Mouse (Mus musculus) neural tube, embryonic 13.5 days (tissue): ENCODE measurements around the gene Marf1. TPM values are rescaled to one million over a fixed set of nuclear protein-coding genes. Genes with fewer than 3 reads are reported as not detected.
"Not testable (repeated sequence)": the region's sequence is repeated elsewhere in the genome, so short reads cannot be mapped to it uniquely, and the experiment has no call there.

ENCODE experiments used
- ATAC-seq: fragments of 200-750 bp; cut with Nextera tagmentation; 2 replicates; pipeline ENCODE4 v1.8.0; 2017; ENCODE audit warnings: low read depth, mild to moderate bottlenecking, moderate TSS enrichment, moderate library complexity
- H3K27ac ChIP-seq: fragments of 300-500 bp; sonication (generic); replicated peaks from 2 replicates; pipeline ENCODE4 v1.5.1; 2015; ENCODE audit warnings: moderate library complexity, mild to moderate bottlenecking, inconsistent platforms
- H3K27me3 ChIP-seq: fragments of 300-500 bp; sonication (generic); 2 replicates; pipeline ENCODE4 v1.6.1; 2015; ENCODE audit warnings: mild to moderate bottlenecking, inconsistent platforms
- H3K36me3 ChIP-seq: fragments of 300-500 bp; sonication (generic); 2 replicates; pipeline ENCODE4 v1.6.1; 2015; ENCODE audit warnings: mild to moderate bottlenecking, inconsistent platforms
- H3K4me1 ChIP-seq: fragments of 300-500 bp; sonication (generic); replicated peaks from 2 replicates; pipeline ENCODE4 v1.6.1; 2015; ENCODE audit warnings: inconsistent platforms
- H3K4me2 ChIP-seq: fragments of 300-500 bp; sonication (generic); 2 replicates; pipeline ENCODE4 v1.6.1; 2015; ENCODE audit warnings: inconsistent platforms, mild to moderate bottlenecking, moderate library complexity
- H3K4me3 ChIP-seq: fragments of 300-500 bp; sonication (generic); 2 replicates; pipeline ENCODE4 v1.5.1; 2015; ENCODE audit warnings: mild to moderate bottlenecking, inconsistent platforms
- H3K9ac ChIP-seq: fragments of 300-500 bp; sonication (generic); 2 replicates; pipeline ENCODE4 v1.6.1; 2015; ENCODE audit warnings: moderate library complexity, mild to moderate bottlenecking, inconsistent platforms
- H3K9me3 ChIP-seq: fragments of 300-500 bp; sonication (generic); 2 replicates; pipeline ENCODE4 v1.6.1; 2016; ENCODE audit warnings: inconsistent platforms
- WGBS: fragments of 180-500 bp; shearing (Covaris S2); methylation state at CpG from one replicate; pipeline ENCODE4 v1.1.7; 2015; 5-methylcytosine and 5-hydroxymethylcytosine counted together
- microRNA counts: library from miRNA; unstranded; fragments of <30 nt; microRNA quantifications from one replicate; lab custom pipeline; 2016
- microRNA-seq: library from miRNA; unstranded; fragments of <30 nt; microRNA quantifications from one replicate; pipeline ENCODE4, GENCODE M21; 2016
- polyA plus RNA-seq: library from polyadenylated mRNA; unstranded; fragments of >200 nt; fragmentation: Nextera tagmentation; extraction: Ambion mirVana; gene quantifications from 2 replicates; pipeline ENCODE4 v1.2.1, GENCODE M21; 2015

Marf1 gene
- polyA plus RNA-seq, 1 experiment from 2014 or later: 16.0 TPM

DNA sequence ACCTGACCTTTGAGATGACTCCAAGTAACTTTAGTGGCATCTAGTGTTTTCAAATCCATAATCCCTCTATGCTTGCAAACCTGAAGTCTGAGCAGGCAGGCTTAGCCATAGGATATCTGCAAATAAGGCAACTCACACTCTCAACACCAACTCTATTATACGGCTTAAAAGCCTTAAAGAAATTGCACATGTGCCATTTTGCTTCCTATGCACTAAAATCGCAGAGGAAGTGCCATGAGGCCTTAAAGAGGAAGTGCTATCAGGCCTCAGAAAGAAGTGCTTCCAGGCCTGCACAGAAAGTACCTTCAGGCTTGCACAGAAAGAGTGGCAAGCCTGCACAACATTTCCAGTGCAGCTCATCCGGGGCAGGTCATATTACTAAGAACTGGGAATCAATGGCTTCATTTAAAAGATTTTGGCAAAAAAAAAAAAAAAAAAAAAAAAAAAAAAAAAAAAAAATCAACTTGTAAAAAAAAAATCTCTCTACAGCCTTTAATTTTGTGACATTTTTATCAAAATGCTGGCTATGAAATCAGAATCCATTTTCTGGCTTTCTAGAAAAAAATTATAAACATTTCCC, 53.4 kb downstream of the Marf1 start:
- Histone ChIP-seq H3K4me1 (no peaks in the 10 kb centered on the region), H3K9ac (no peak overlapping the region), H3K4me2 (no peak overlapping the region), H3K9me3 (no peaks in the 10 kb centered on the region), H3K27ac (no peak overlapping the region), H3K4me3 (no peak overlapping the region), H3K27me3 (no peaks in the 10 kb centered on the region), H3K36me3 (peaks cover 60% of the 10 kb centered on the region)
- ATAC-seq: no peak
- 81% methylated on average over 3 of the region's 3 CpGs for WGBS

DNA sequence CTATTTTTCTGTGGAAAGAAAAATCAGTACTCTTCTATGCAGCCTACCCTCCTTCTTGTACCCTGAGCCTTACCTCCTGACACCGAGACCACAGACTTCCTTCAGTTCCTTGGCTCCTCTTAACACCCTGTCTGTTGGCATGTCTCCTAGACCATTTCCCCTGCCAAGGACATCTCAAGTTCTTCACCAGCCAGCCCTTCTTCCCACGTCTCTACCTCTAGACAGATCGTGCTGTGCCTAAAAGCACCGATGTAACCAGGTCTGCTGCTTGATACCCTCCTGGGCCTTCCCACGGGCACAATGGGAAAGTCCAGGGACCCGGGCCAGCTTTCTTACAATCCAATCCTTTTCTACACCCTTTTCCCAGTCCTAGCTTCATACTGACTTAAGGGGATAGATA, 57.3 kb downstream of the Marf1 start:
- Histone ChIP-seq H3K4me2 (no peak overlapping the region), H3K27me3 (no peaks in the 10 kb centered on the region), H3K9ac (no peak overlapping the region), H3K4me3 (no peak overlapping the region), H3K4me1 (no peaks in the 10 kb centered on the region), H3K27ac (no peak overlapping the region), H3K36me3 (peaks cover 33% of the 10 kb centered on the region), H3K9me3 (no peaks in the 10 kb centered on the region)
- no peak for ATAC-seq
- 89% methylated on average over 6 of the region's 6 CpGs for WGBS

DNA sequence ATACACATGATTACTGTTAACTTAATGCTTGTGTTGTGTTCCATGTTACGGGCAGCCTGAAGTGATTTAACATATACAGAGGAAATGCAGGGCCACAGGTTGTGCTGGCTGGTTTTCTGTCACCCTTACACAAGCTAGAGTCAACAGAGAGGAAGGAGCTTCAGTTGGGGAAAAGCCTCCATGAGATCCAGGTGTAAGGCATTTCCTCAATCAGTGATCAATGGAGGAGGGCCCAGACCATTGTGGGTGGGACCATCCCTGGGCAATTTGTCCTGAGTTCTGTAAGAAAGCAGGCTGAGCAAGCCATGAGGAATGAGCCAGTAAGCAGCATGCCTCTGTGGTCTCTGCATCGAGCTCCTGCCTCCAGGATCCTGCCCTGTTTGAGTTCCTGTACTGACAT, 71.4 kb downstream of the Marf1 start:
- no peaks in the 10 kb centered on the region for H3K27me3 ChIP-seq
- WGBS: 81% methylated on average over 2 of the region's 2 CpGs
- ATAC-seq: no peak
- no peak overlapping the region for H3K4me2 ChIP-seq
- no peaks in the 10 kb centered on the region for H3K4me1 ChIP-seq
- no peak overlapping the region for H3K4me3 ChIP-seq
- no peak overlapping the region for H3K27ac ChIP-seq
- peaks cover 37% of the 10 kb centered on the region for H3K36me3 ChIP-seq
- no peaks in the 10 kb centered on the region for H3K9me3 ChIP-seq
- no peak overlapping the region for H3K9ac ChIP-seq

DNA sequence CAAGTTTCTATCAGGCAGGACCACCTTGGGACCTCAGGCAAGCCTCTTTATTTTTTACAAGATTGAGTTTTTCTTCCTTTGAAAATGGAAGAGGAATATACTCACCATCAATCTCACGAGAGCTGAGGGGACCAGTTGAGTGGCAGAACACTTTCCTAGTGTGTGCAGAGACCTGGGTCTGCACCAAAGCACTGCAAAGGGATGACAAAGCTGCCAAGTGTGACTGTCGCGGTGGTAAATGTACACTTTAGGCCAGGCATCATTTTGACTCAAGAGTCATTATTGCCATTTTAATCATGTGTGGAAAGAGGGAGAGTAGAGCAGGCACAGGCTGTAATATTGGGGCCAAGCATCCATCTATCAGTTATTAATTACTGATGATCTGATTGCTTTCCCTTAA, 73.9 kb downstream of the Marf1 start:
- H3K9me3 ChIP-seq: no peaks in the 10 kb centered on the region
- H3K4me1 ChIP-seq: no peaks in the 10 kb centered on the region
- H3K9ac ChIP-seq: no peak overlapping the region
- 84% methylated on average over 3 of the region's 3 CpGs for WGBS
- no peak for ATAC-seq
- peaks cover 24% of the 10 kb centered on the region for H3K36me3 ChIP-seq
- H3K27me3 ChIP-seq: no peaks in the 10 kb centered on the region
- no peak overlapping the region for H3K4me3 ChIP-seq
- H3K27ac ChIP-seq: no peak overlapping the region
- H3K4me2 ChIP-seq: no peak overlapping the region

DNA sequence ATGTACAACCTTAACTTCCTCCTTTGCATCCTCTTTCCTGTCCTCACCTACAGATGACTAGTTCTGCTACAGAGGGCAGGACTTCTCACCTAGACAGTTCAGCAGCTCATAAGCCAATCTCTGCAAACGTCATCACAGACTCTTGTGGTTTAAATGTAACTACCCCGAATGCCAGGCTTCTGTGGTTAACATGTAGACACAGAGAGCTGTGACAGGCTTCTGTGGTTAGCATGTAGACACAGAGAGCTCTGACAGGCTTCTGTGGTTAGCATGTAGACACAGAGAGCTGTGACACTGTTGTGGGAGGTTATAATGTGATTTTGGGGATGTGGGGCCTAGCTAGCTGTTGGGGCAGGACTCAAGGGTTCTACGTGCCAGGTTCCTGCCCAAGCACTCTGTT, 74.9 kb downstream of the Marf1 start:
- 78% methylated on average over 3 of the region's 3 CpGs for WGBS
- ATAC-seq: no peak
- no peaks in the 10 kb centered on the region for H3K27me3 ChIP-seq
- no peaks in the 10 kb centered on the region for H3K4me1 ChIP-seq
- no peak overlapping the region for H3K27ac ChIP-seq
- H3K9ac ChIP-seq: no peak overlapping the region
- H3K36me3 ChIP-seq: peaks cover 14% of the 10 kb centered on the region
- no peak overlapping the region for H3K4me2 ChIP-seq
- H3K4me3 ChIP-seq: no peak overlapping the region
- H3K9me3 ChIP-seq: no peaks in the 10 kb centered on the region

DNA sequence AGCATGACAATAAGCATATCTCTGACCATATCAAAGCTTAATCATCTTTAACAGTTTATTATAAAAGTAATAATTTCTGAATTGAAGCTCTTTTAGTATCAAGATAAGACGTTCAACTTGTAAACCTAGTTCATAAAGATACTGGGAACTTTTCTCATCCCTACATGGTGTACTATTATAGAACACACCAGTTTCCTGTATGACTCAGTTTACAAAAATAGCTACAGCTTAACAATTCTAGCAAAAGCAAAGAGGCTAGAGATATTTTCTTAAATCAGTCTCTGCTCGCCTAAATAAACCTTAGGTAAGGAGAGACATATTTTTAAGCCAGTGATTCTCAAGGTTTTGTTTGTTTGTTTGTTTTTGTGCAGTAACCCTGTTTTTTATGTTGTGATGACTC, 80.2 kb downstream of the Marf1 start:
- Histone ChIP-seq H3K27me3 (no peaks in the 10 kb centered on the region), H3K4me1 (no peaks in the 10 kb centered on the region), H3K4me3 (no peak overlapping the region), H3K9me3 (0 out of 2 replicates have a peak, but pooled peaks cover 5% of the 10 kb centered on the region), H3K4me2 (no peak overlapping the region), H3K27ac (no peak overlapping the region), H3K36me3 (no peaks in the 10 kb centered on the region), H3K9ac (no peak overlapping the region)
- ATAC-seq: no peak
- WGBS: 85% methylated on average over 2 of the region's 2 CpGs

DNA sequence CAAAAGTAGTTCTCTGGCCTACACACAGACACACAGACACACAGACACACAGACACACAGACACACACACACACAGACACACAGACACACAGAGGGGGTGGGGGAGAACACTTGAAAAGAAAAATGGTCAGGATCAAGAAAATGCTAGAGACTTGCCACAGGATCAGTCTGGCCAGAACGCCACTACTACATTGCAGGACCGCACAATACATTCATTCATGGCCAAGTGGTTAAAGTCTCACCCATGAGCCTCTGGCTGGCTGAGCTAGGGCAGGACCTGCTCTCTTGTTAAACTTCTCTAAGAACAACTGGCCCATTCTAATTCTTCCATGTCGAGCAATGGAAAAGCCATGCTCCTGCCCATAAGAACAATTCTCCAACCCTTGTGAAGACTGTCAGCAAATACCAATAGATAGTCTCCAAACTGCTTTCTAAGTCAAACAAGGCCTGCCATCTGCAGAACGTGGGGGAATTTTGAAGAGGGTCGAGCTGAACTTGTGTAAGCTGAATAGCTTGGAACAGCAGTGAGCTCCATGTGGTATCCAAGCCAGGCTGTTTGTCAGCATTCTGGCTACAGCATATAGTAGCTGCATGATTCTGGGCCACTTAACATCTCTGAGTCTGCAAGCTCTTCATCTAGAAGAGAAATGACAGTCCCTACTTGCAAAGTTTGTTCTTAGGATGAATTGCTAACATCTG, 92.5 kb downstream of the Marf1 start:
- H3K4me1 ChIP-seq: no peaks in the 10 kb centered on the region
- H3K9ac ChIP-seq: no peak overlapping the region
- no peak overlapping the region for H3K27ac ChIP-seq
- 75% methylated on average over 5 of the region's 5 CpGs for WGBS
- no peak overlapping the region for H3K4me3 ChIP-seq
- no peaks in the 10 kb centered on the region for H3K9me3 ChIP-seq
- peaks cover 8% of the 10 kb centered on the region; the same call in 1 of the 2 replicates for H3K36me3 ChIP-seq
- H3K4me2 ChIP-seq: no peak overlapping the region
- no peak for ATAC-seq
- no peaks in the 10 kb centered on the region for H3K27me3 ChIP-seq

DNA sequence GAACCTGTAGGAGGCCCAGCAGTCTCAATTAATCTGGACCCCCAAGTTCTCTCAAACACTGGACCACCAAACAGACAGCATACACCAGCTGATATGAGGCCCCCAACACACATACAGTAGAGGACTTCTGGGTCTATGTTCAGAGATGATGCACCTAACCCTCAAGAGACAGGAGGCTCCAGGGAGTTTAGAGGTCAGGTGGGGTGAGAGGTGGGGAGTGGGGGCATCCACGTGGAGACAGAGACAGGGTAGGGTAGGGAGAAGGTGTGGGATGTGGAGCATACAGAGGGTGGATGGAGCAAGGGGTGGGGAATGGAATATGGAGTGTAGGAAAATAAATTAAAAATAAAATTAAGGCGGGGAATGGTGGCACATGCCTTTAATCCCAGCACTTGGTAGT, 94.5 kb downstream of the Marf1 start:
- H3K4me1 ChIP-seq, ATAC-seq, H3K9ac ChIP-seq, H3K27me3 ChIP-seq, H3K36me3 ChIP-seq, H3K4me3 ChIP-seq, H3K27ac ChIP-seq, H3K4me2 ChIP-seq, H3K9me3 ChIP-seq: not testable (repeated sequence)
- 81% methylated on average over 2 of the region's 2 CpGs for WGBS

DNA sequence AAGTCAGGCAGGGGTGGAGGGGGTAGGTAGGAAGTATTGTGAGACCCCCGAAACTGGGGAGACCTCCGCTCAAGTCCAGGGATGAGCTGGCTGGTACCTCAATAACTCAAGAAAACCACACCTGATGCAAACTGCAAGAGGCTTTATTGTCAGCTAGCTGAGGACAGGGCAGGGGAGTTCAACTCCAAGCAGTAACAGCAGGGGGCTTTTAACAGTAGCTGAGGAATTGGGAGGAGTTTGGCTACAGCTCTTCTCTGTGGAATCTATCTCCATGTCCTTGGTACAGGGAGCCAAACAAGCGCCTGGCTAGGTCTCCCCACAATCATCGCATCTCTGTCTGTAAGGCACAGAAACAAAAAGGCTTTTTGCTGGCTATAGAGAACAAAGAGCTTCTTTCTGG, 96.6 kb downstream of the Marf1 start:
- WGBS: 81% methylated on average over 4 of the region's 4 CpGs
- not testable (repeated sequence) for H3K36me3 ChIP-seq, H3K4me1 ChIP-seq, H3K4me3 ChIP-seq, H3K9ac ChIP-seq, H3K27me3 ChIP-seq, ATAC-seq, H3K27ac ChIP-seq, H3K4me2 ChIP-seq, H3K9me3 ChIP-seq

DNA sequence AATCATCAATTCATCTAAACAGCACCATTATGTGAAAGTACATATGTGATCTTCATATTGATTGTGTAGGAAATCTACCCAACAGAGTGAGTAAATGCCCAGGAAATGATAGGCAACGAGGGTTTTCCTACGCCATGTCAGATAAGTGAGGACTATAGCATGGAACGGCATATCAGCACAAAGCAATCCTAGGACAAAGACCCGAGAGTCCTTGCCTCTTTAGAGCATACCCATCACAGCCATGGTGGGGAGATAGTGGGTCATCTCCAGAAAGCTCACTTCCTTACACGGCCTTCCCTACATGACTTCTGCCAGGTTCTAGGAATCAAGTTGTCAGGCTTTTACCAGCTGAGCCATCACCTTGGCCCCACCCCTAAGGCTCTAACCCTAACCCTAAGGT, 103.3 kb downstream of the Marf1 start:
- Histone ChIP-seq H3K36me3 (no peaks in the 10 kb centered on the region; the same call in 1 of the 2 replicates), H3K27me3 (no peaks in the 10 kb centered on the region), H3K4me1 (peaks cover 11% of the 10 kb centered on the region), H3K9me3 (no peaks in the 10 kb centered on the region), H3K4me2 (no peak overlapping the region), H3K9ac (no peak overlapping the region), H3K4me3 (no peak overlapping the region), H3K27ac (no peak overlapping the region)
- ATAC-seq: no peak
- WGBS: 80% methylated on average over 5 of the region's 5 CpGs

MicroRNAs within 50 kb of the gene (microRNA counts, 519-probe panel; counts per million panel counts)
- 3,732 counts per million, percentile 56 among the panel's probes with 10 or more counts for microRNA mmu-miR-484 (lab: Ali Mortazavi, UCI)

Small RNA genes lying within 50 kb of the gene (microRNA-seq; reads per million reads assigned to microRNA genes)
- gene Gm27671 (not detected), gene Mir484 (1,864 reads per million, percentile 84 among the genes with 10 or more reads in this experiment)

Other genes with a start within 250 kb of the Marf1 start
- gene 2900011O08Rik, start 176.7 kb downstream of the Marf1 start, polyA plus RNA-seq: 119 and 121 TPM in 2 replicates
- 0.81 and 0.98 TPM in 2 replicates for gene Ifitm7, start 176.5 kb downstream of the Marf1 start, polyA plus RNA-seq
- gene Nde1, start 76 bp downstream of the Marf1 start, polyA plus RNA-seq: 33.4 and 37.7 TPM in 2 replicates
- gene Myh11, start 128.0 kb upstream of the Marf1 start, polyA plus RNA-seq: 0.53 and 0.65 TPM in 2 replicates
- 192 TPM in 2 replicates for gene Fopnl, start 154.1 kb upstream of the Marf1 start, polyA plus RNA-seq
- gene Abcc1, start 198.2 kb upstream of the Marf1 start, polyA plus RNA-seq: 7.5 and 8.5 TPM in 2 replicates